Mouse (Mus musculus) T-helper 2 cell (primary cell): ENCODE data around the gene Hist1h4c.
"Not testable (repeated sequence)": the region's sequence is repeated elsewhere in the genome, so short reads cannot be mapped to it uniquely, and the experiment has no call there.

Experiments used
- in situ Hi-C: fragments of 300-600 bp; cut with MboI, MseI; formaldehyde crosslinking; loops from one replicate; pipeline ENCODE4 v1.15.1; 2025; ENCODE audit warnings: high pct_unique_total_duplicates

Hist1h4c gene

DNA sequence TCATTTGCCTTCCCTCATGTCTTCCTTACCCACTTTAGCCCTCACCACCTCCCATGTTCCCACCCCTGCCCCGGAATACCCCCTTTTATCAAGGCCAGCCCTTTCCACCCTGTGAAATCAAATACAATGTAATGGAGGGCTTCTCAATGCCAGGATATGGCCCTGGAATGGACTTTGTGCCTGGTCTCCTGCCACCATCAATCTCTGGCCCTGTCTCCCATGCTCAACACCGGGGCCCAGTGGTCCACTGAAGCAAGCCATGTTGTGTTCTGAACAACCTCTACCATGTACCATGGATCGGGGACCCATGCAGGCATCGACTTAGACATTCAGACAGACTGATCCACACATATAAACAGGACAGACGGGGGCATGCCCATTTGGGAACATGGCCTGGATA is 31.5 kb upstream of the Hist1h4c start:
- in situ Hi-C loops, result loop anchor here (5.0 kb wide), 1 partner anchor 32 kb away; the partner anchor contains the start of genes Hist1h1t and Hist1h4c

DNA sequence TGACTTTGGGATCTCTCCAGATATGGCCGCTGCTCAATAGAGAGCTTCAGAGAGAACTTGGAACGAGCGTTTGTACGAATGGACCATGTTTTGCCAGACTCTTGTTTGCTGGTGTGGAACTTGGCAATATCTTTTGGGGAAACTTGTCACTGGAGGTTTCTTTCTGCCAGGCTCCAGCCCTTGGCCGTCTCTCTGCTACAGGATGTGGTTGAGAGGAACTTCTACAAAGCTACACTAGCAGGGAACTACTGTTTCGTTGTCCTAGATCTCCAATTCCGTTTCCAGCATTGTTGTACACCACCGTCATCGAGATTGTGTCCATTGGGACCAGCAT is 30.9 kb upstream of the Hist1h4c start:
- in situ Hi-C loops, result no loop called here

DNA sequence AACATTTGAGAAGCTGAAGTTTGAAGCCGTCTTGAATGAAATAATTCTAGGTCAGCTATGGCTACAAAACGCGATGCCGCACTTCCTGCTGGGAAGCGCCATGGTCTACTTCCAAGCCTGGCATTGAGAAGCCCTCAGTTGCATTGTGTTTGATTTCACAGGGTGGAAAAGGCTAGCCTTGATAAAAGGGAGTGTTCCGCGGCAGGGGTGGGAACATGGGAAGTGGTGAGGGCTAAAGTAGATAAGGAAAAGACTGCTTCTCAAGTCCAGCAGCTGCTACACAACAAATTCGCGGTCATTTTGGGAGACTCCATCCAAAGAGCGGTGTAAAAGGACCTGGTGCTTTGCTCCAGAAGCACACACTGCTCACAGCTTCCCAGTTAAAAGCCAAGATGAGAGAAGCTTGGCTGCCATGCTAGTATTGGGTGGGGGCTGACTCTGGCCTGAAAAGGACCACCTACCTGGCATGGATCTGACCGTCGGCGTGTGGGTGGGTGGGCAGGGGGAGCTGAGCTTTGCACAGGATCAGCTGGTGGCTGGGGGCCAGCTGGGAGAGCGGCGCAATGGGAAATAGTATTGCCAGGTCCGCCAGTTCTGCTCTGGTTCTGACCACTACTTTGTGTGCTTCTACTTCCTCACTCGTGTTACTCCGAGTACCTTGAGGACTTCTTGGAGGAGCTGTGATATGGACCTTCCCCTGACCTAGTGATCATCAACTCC is 30.4 kb upstream of the Hist1h4c start:
- in situ Hi-C loops, result no loop called here

DNA sequence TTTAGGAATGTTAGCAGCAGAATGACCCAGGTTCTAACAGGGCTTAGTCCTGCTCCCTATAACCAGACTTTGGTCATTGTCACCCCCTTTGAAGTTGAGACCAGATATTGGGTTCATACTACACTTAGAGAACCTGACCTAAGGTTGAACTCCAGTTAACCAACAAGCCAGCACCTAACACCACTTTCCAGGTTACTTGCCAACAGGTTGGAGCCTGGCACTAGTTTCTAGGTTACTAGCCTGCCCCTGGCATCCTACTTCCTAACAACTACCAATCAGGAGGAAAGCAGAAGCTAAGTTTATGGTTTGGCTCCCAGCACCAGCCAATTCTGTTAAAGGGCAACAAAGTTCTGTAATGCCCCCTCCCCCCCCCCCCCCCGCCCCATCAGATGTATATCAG is 27.0 kb upstream of the Hist1h4c start:
- in situ Hi-C loops, result no loop called here

DNA sequence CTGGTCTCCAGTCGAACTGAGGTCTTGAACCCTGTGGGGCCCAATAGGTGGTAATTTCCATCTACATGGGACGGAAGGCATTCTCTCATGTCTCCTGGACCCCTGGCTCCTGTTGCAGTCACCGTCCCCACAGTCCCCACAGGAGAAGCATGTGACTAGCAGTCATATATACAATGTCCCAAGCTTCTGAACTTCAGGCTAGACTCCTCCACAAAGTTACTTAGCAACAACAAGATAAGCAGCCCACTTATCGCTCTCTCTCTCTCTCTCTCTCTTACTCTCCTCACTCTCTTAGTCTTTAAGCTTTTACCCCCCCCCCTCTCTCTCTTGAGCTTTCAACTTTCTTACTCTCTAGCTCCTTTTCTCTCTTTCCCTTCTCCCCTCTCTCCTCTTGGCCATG is 26.0 kb upstream of the Hist1h4c start:
- in situ Hi-C loops, result no loop called here

DNA sequence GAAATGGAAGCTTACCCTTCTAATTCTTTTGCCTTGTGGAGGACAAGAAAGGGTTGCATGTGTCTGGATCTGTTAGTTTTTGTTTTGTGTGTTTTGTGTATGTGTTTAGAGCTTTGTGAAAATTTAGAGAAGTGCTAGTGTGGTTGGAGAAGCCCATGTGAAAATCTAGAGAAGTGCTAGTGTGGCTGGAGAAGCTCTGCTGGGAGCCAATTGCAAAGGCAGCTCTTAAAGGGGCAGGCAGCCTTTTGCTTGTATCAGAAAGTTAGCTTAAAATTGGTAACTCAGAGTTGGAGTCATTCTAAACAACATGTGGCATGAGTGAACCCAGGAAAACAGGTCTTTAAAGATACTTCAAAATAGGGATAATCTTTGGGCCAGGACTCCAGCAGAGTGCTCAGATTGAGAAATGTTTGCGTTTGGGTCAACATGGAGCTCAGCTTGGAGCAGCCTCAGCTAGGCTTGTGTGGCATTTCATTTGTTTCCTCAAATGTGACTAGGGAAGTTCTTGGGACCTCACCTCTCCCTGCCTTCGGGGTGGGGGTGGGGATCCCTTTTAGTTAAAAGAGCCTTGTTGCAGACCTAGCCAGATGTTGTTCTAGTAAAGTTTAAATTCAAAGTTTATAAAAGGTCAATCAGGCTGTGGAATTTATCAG is 19.5 kb upstream of the Hist1h4c start:
- in situ Hi-C loops, result not testable (repeated sequence)

DNA sequence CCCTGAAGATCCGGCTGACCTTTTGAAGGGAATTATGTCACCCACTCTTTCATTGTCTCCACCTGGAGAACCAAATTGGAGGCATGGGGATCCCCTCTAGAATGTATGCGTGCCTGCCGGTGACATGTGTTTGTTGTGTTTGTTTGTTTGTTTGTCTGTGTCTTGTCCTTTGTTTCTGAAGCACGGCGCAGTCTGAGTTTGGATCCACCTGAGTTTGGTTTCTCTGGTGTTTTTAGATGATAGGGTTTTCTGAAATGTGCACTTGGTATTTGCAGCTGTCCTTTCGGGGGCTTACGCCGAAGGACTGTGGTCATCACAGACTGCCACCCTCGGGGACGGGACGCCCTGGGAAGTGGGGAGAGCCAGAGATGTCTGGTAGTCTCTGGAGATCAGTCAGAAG is 18.9 kb upstream of the Hist1h4c start:
- in situ Hi-C loops, result no loop called here

DNA sequence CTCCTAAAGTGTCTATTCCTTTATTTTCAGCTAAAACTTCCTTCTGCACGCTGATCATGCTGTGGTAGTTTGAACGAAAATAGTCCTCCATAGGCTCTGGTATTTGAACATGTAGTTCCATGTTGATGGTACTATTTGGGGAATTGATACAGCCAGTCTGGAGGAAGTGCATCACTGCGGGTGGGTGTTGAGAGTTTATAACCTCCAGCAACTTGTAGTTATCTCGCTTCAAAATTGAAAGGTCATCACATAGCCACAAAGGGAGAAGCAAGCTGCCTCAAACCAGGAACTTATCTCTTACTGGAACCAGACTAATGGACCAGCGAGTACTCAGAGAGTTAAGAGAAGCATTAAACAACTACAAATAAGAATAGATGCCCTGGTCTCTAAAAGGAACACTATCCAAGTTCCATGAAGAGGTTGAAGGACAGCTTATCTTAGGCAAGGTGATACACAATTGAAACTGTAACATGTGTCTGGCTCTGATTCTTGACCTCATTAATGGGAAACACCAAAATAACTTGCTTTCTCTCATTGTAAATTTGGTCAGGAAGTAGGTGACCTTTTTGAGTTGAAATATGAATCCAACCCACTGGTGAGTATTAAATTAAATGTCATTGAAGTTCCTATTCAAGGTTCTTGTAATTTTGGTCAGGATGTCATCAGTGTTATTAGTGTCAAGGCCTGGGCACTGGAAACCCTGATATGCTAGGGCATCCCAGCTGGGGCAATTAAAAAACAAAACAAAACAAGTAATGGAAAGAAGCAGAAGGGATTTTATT is 18.2 kb upstream of the Hist1h4c start:
- in situ Hi-C loops, result no loop called here

DNA sequence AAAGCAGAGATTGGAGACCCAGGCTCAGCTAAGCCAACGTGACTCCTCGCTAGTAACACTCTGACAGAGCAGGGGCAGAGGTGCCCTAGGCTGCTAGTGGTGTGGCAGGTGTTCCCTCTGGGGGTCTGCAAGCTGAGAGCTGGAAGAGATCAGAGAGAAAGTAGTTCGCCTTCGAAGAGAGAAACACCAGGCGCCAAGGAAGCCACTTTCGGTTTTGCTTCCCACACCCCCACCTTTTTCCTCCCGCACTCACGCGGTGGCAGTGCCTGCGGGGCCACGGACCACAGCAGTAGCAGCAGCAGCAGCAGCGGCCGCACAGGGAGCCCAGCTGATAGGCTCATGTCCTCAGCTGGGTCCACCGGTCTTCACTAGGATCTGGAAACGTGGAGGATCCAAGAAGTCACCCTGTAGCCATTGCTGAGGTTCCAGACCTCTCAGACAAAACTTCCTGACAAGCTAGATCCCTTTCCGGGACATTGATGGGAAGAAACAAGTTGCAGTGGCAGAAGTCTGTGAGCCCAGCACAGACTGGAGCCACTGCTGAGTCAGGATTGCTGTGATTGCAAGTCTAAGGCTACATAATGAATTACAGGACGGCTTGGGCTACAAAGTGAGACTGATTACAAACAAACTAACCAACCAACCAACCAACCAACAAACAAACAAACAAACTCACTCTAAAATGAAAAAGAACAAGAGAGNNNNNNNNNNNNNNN is 12.3 kb upstream of the Hist1h4c start, which contains the start of gene Hfe:
Gene Hfe (minus strand): TSS at position 481 of the 716 bp plus-strand sequence.
- in situ Hi-C loops, result no loop called here

DNA sequence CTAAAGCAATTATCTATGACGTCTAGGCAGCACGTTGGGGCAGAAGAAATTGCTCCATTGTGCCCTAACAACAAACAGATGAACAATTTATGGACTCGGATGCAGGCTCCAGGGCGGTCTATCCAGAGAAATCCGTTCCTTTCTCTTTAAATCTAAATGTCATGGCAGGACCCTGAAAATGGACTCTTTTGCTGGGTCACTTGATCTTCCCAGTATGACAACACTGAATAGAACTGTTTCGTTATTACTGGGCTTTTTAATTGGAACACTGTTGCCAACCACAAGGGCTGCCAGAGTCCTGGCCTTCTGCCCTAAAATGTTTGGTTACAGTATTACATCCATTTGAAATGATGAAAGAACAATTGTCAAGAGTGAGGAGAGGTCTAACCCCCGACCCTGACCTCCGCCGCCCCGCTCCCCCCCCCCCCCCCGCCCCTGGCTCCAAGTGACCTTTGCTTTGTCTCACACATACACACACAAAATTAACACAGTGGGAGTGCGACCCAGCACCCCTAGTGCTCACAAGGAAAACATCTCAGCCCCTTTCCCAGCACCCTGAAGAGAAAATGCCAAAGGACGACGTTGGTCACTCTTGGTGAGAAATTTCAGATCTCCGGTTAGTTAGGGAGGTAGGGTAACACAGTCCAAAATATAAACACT is 11.6 kb upstream of the Hist1h4c start:
- in situ Hi-C loops, result no loop called here

DNA sequence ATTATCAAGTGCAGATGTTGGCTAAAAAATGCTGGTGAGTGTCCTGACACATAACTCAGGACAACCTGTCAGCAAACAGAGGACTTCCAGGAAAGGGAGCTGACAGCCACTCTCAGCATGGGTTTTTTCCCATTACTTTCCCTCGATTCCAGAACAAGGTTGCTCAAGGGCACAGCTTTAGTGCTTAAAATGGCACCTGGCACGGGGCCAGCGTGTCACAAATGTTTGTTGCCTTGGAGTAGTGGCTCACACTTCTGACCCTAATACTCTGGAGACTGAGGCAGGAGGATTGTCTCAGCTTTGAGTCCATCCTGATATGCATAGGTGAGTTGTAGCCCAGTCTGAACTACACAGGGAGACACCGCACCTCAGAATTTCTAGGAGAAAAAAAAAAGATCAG is 10.4 kb upstream of the Hist1h4c start:
- in situ Hi-C loops, result no loop called here

DNA sequence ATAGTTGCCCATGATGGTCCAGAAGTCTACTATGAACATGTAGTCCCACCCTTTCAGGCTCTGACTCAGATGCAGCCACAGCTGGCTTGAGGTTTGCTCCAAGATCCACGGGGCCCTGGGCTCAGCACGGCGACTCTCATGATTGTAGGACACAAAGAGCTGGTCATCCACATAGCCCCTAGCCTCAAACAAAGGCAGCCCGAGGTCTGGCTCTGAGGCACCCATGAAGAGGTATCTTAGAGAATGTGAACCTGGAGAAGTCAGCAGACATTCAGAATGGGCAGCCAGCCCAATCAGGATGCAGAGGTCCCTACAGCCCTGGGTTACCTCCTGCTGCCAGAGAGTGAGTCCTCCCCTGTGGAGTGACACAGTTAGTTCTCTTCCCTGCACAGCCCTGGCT is 9.8 kb upstream of the Hist1h4c start:
- in situ Hi-C loops, result no loop called here

DNA sequence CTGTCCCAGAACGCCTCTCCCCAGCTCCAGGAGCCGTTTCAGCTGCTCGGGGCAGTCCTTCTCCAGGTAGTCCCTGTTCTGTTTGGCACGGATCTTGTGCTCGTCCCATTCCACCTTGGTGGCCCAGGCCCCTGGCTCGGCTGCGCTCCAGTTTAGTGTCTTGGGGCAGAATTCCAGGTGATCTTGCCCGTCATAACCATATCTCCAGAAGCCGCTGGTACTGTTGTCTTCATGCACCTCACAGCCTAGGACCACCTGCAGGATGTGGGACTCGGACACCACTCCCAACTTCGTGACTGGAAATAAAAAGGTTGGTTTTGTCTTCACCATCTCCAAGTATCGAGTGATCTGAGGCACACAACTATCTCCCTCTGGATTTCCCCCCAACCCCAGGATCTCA is 8.5 kb upstream of the Hist1h4c start:
- in situ Hi-C loops, result no loop called here

DNA sequence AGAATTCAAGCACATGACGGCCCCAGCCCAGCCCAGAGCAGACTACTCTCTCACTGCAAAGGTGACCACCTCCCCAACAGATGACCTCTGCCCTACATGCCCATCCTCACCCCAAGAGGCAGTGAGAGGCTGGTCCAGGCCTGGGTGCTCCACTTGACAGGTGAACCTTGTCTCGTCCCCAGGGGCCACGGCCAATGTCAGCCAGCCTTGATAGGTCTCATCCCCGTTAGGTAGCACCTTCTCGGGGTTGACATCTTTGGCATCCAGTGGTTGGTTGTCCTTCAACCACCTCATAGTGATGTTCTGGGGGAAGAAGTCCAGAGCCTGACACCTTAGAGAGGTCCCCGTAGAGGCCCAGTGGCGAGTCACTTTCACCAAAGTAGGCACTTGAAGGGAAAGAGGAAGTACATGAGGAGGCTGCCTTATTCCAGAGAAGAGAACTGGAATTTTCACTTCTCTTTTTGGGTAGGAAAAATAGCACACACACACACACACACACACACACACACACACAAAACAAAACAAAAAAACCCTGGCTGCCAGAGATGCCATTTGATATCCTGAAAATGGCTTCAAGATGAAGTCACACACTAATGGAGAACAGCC is 7.6 kb upstream of the Hist1h4c start:
- in situ Hi-C loops, result no loop called here

DNA sequence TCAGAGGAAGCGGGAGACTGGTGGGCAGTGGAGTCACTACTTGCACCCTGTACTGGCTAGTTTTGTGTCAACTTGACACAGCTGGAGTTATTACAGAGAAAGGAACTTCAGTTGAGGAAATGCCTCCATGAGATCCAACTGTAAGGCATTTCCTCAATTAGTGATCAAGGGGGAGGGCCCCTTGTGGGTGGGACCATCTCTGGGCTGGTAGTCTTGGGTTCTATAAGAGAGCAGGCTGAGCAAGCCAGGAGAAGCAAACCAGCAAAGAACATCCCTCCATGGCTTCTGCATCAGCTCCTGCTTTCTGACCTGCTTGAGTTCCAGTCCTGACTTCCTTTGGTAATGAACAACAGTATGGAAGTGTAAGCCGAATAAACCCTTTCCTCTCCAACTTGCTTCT is 4.5 kb upstream of the Hist1h4c start:
- in situ Hi-C loops, result not testable (repeated sequence)

DNA sequence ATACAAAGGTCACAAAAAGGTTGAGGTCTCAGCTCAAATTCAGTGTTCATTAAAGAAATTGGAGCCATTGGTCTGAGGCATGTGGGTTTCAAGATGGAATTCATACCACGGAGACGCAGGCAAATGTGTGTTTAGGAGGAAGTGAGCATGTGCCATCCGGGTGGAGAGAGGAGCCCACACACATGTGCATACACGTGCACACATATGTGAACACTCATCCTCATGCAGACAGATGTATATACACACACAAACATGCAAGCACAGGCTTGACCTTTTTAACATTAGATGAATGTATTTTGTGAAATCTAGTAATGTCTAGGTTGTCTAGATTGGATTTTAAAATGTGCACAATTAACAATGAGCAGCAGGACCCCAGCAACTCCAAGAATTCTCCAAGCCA is 4.0 kb upstream of the Hist1h4c start:
- in situ Hi-C loops, result no loop called here

DNA sequence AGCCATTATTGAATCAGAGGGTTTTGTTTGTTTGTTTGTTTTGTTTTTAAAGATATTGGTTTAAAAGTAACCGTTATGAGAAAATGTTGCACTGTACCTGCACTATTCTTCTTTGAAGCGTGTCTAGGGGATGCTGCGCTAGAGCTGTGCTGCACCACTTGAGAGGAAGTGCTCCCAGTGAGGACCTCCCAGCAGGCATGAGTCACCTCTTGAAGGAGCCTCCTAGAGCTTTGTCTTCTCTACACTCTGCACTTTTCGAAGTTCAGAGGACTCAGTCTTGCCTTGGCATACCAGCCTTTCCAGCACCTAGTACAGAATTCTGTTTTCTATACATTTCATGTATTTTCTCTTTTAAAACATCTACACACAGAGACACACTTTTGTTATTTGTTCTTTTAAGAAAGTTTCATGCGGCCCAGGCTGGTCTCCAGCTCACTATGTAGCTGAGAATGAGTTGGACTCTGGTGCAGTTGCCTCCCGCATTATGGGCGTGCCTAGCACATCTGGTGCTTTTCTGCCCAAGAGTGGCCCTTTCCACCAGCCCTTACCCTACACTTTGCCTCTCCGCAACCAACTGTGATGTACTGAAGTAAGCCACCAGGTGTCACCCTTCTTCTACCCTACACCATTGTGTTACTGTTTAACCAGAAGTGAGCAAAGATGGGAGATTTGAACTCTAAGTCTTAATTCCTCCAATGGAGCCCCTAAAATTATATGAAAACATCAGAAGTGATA is 2.7 kb upstream of the Hist1h4c start:
- in situ Hi-C loops, result no loop called here

DNA sequence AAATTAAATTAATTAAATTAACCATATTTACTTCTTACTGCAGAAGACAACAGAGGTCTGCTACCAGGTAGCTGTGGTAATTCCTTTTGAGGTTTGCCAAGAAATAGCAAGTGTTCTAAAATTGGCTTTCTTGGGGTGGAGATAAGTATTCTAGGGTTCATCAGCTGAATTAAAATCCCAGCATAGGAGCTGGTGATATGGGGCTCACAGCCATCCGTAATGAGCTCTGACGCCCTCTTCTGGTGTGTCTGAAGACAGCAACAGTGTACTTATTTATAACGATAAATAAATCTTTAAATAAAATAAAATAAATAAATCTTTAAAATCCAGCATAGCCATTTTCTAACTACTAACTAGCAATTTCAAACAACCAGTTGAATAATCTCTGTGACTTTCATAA is 1.5 kb upstream of the Hist1h4c start:
- in situ Hi-C loops, result loop anchor here (5.0 kb wide), 1 partner anchor 33 kb away; no protein-coding TSS in a partner anchor

DNA sequence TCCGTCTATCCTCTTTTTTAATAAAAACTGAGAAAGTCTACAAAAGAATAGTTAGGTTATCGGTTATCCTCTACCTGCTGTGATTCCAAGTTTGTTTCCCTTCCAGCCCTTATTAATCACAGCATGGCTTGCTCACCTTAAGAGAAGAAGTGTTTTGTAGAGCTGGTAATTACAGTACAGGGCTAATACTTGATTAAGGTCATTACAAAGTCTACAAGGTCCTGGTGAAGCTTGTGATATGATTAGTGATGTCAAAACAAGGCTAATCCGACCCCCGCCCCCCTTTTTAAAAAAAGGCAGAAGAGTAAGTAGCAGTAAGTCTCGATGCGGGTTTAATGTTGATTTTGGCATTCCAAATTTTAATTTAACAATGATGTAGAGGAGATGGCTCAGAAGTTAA is 742 bp upstream of the Hist1h4c start:
- in situ Hi-C loops, result loop anchor here (5.0 kb wide), 1 partner anchor 33 kb away; no protein-coding TSS in a partner anchor
